ENCODE assay signal across 18 mouse cellular contexts in the genomic region with DNA sequence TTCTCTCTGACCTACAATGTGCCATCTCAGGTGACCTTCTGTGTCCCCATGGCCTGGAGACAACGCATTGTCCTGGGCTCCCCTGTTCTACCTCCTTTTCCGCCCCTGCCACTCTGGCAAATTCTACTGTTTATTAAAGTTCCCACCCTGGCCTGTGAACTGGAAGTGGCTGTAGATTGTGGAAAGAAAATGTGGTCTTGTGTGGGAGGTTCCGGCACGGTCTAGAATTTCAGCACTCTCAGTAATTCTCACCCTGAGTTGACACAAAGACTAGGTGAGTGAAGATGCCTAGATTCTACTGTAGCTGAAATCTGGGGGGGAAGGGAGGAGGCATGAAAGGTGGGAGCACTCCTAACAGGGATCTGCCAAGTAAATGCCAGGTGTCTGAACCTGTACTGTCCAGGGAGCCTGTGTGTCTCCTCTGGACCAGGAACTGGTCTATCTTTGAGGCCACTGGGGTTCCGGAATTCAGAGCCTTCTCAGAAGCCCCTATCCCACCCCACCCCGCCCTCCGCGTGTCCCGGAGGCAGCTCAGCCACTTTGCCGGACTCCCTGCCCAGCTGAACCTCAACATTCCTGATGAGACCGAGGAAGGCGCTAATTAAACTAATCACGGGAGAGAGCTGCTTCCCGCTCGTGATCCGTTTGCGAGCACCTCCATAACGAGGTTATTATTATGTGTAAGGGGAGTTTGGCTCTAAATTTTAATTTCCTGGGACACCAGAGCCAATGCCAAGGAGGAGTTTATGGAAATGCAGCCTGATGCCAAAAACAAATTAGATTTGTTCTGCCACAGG.
DNase-seq lines count a peak whose midpoint lies in the region; ATAC-seq lines count a peak whose summit lies in the region.
"Had no signal": no experiment of that assay in that cellular context is flagged by ENCODE, and none has a peak within 500 bp of the region (broad histone marks: within the 10 kb centered on the region; RNA-seq: fewer than 3 reads in every experiment).

No protein-coding gene starts in this region.

- no peak overlapping the region for H3K9ac ChIP-seq in kidney, embryonic 14.5 days (ENCODE audit: low read depth, low read length)
- no peak overlapping the region for H3K9ac ChIP-seq in neural tube, embryonic 13.5 days
- H3K9ac ChIP-seq in liver, embryonic 12.5 days: no peak overlapping the region
- no peak overlapping the region for H3K9ac ChIP-seq in forebrain, embryonic 15.5 days (replicated peaks)
- no peak overlapping the region for H3K9ac ChIP-seq in hindbrain, embryonic 13.5 days
- H3K9ac ChIP-seq: heart, embryonic 12.5 days had no signal

- no peak overlapping the region for H3K4me2 ChIP-seq in kidney, embryonic 14.5 days (replicated peaks; ENCODE audit: low read depth, low read length)
- H3K4me2 ChIP-seq in neural tube, embryonic 13.5 days: no peak overlapping the region
- no peak overlapping the region for H3K4me2 ChIP-seq in liver, embryonic 12.5 days
- H3K4me2 ChIP-seq in forebrain, embryonic 15.5 days (replicated peaks): no peak overlapping the region
- H3K4me2 ChIP-seq in hindbrain, embryonic 13.5 days: no peak overlapping the region
- H3K4me2 ChIP-seq: heart, embryonic 12.5 days had no signal

- peak; percentile 46; the same call in 1 of the 2 replicates for ATAC-seq in kidney, embryonic 14.5 days (ENCODE audit: low FRiP score, low TSS enrichment)
- no peak for ATAC-seq in neural tube, embryonic 13.5 days (ENCODE audit: low read depth)
- ATAC-seq in liver, embryonic 12.5 days: no peak
- no peak for ATAC-seq in forebrain, embryonic 15.5 days (replicated peaks)
- ATAC-seq in hindbrain, embryonic 13.5 days (ENCODE audit: low FRiP score): no peak
- ATAC-seq: hindbrain, postnatal 0 days had no signal

- no peak for DNase-seq in kidney, adult 11 months
- no peak for DNase-seq in neural tube, embryonic 10.5 days (ENCODE audit: extremely low spot score, low spot score)
- no peak for DNase-seq in left cerebral cortex, postnatal 36 days (ENCODE audit: low spot score in 2 of 2)
- DNase-seq: cerebellum, adult 11-12 months; cerebellum, postnatal 36 days; gastrocnemius, postnatal 36 days; heart, postnatal 36 days; kidney, postnatal 36 days; midbrain, embryonic 14.5 days; right cerebral cortex, postnatal 25 days; thymus, postnatal 14 days had no signal

- 46% methylated on average over 18 of the region's 18 CpGs for whole genome bisulfite sequencing in kidney, embryonic 14.5 days
- 62% methylated on average over 18 of the region's 18 CpGs for WGBS in neural tube, embryonic 13.5 days
- WGBS in liver, embryonic 12.5 days (ENCODE audit: insufficient replicate concordance): 61% methylated on average over 18 of the region's 18 CpGs
- 42% methylated on average over 18 of the region's 18 CpGs for WGBS in forebrain, embryonic 15.5 days
- WGBS in hindbrain, embryonic 13.5 days: 67% methylated on average over 18 of the region's 18 CpGs

- no peaks in the 10 kb centered on the region for H3K4me1 ChIP-seq in kidney, embryonic 14.5 days (ENCODE audit: control insufficient read depth, insufficient read depth, low read length)
- 0 out of 2 replicates have a peak, but pooled peaks cover 9% of the 10 kb centered on the region for H3K4me1 ChIP-seq in neural tube, embryonic 13.5 days (replicated peaks)
- H3K4me1 ChIP-seq in liver, embryonic 12.5 days: peaks cover 13% of the 10 kb centered on the region
- H3K4me1 ChIP-seq in forebrain, embryonic 15.5 days: no peaks in the 10 kb centered on the region
- H3K4me1 ChIP-seq in hindbrain, embryonic 13.5 days (replicated peaks): peaks cover 6% of the 10 kb centered on the region; the same call in 1 of the 2 replicates

- no peaks in the 10 kb centered on the region for H3K36me3 ChIP-seq in kidney, embryonic 14.5 days (ENCODE audit: control insufficient read depth, insufficient read depth, low read length)
- no peaks in the 10 kb centered on the region for H3K36me3 ChIP-seq in neural tube, embryonic 13.5 days
- no peaks in the 10 kb centered on the region for H3K36me3 ChIP-seq in liver, embryonic 12.5 days
- no peaks in the 10 kb centered on the region for H3K36me3 ChIP-seq in forebrain, embryonic 15.5 days
- no peaks in the 10 kb centered on the region for H3K36me3 ChIP-seq in hindbrain, embryonic 13.5 days
- H3K36me3 ChIP-seq: heart, embryonic 12.5 days had no signal

- H3K9me3 ChIP-seq in kidney, embryonic 14.5 days (ENCODE audit: control insufficient read depth, low read length): no peaks in the 10 kb centered on the region
- H3K9me3 ChIP-seq in neural tube, embryonic 13.5 days: no peaks in the 10 kb centered on the region
- H3K9me3 ChIP-seq in liver, embryonic 12.5 days (replicated peaks): no peaks in the 10 kb centered on the region
- no peaks in the 10 kb centered on the region for H3K9me3 ChIP-seq in forebrain, embryonic 15.5 days
- no peaks in the 10 kb centered on the region for H3K9me3 ChIP-seq in hindbrain, embryonic 13.5 days
- H3K9me3 ChIP-seq: heart, embryonic 12.5 days had no signal

- H3K27me3 ChIP-seq in kidney, embryonic 14.5 days (ENCODE audit: control insufficient read depth, insufficient read depth, low read length): no peaks in the 10 kb centered on the region
- no peaks in the 10 kb centered on the region for H3K27me3 ChIP-seq in neural tube, embryonic 13.5 days
- H3K27me3 ChIP-seq in liver, embryonic 12.5 days (replicated peaks): peaks cover 6% of the 10 kb centered on the region; the same call in 1 of the 2 replicates
- H3K27me3 ChIP-seq in forebrain, embryonic 15.5 days: no peaks in the 10 kb centered on the region
- no peaks in the 10 kb centered on the region; the same call in 1 of the 2 replicates for H3K27me3 ChIP-seq in hindbrain, embryonic 13.5 days

- intact Hi-C loops in left cerebral cortex, postnatal 36 days (cut with DNase I): no loop called here

- no peak overlapping the region for H3K27ac ChIP-seq in kidney, embryonic 14.5 days (ENCODE audit: low read depth, low read length)
- peak overlapping the region; percentile 42; the same call in 1 of the 2 replicates for H3K27ac ChIP-seq in neural tube, embryonic 13.5 days (replicated peaks)
- H3K27ac ChIP-seq in liver, embryonic 12.5 days: peak overlapping the region; percentile 76
- no peak overlapping the region for H3K27ac ChIP-seq in forebrain, embryonic 15.5 days (replicated peaks)
- no peak overlapping the region for H3K27ac ChIP-seq in hindbrain, embryonic 13.5 days
- H3K27ac ChIP-seq: hindbrain, postnatal 0 days had no signal

- no peak overlapping the region for H3K4me3 ChIP-seq in kidney, embryonic 14.5 days (ENCODE audit: low read length)
- no peak overlapping the region for H3K4me3 ChIP-seq in neural tube, embryonic 13.5 days
- H3K4me3 ChIP-seq in liver, embryonic 12.5 days: no peak overlapping the region
- no peak overlapping the region for H3K4me3 ChIP-seq in forebrain, embryonic 15.5 days
- no peak overlapping the region for H3K4me3 ChIP-seq in hindbrain, embryonic 13.5 days
- H3K4me3 ChIP-seq: heart, embryonic 12.5 days had no signal

Comparison
In these comparisons a context has a peak if more than half of its experiments do, and no peak if none do; other contexts are left out.
1. H3K27ac ChIP-seq: peak in neural tube, embryonic 13.5 days (single experiment) and liver, embryonic 12.5 days (single experiment); none in kidney, embryonic 14.5 days (single experiment), forebrain, embryonic 15.5 days (single experiment) and hindbrain, embryonic 13.5 days (single experiment).